In the genomic region with DNA sequence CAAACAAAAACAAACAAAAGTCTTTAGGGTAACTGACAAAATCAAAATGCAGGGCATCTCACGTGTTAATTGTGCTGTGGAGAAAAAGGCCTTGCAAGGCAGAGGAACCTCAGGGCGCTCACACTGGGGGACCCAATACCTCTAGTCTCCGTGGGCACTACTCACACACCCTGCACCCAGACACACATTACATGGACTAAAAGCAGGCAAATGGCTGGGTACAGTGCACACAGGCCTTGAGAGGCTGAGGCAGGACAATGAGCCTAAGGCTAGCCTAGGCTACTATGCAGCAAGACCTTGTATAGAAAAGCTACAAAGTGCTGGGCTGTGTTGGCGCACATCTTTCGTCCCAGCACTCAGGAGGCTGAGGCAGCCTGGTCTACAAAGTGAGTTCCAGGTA, we compare ENCODE assay signal across 17 mouse cellular contexts.
"Had no signal": no experiment of that assay in that cellular context is flagged by ENCODE, and none has a peak within 500 bp of the region (broad histone marks: within the 10 kb centered on the region; RNA-seq: fewer than 3 reads in every experiment).

No protein-coding gene starts in this region.

- H3K27ac ChIP-seq: limb, embryonic 10.5 days; limb, embryonic 13.5 days; liver, embryonic 13.5 days; macrophage; midbrain, embryonic 12.5 days had no signal

- H3K4me2 ChIP-seq: limb, embryonic 13.5 days; liver, embryonic 13.5 days; lung, embryonic 14.5 days; midbrain, embryonic 12.5 days had no signal

- H3K27me3 ChIP-seq: limb, embryonic 13.5 days; liver, embryonic 13.5 days; midbrain, embryonic 12.5 days had no signal

- ATAC-seq: lung, postnatal 0 days; midbrain, embryonic 16.5 days had no signal

- H3K9me3 ChIP-seq: limb, embryonic 10.5 days; limb, embryonic 13.5 days; liver, embryonic 13.5 days; midbrain, embryonic 12.5 days had no signal

- H3K4me3 ChIP-seq: limb, embryonic 10.5 days; limb, embryonic 13.5 days; liver, embryonic 13.5 days; midbrain, embryonic 12.5 days had no signal

- DNase-seq: kidney, adult 18-20 months; kidney, adult 9 months; kidney, postnatal 10 days; kidney, postnatal 36 days; layer of hippocampus, postnatal 36 days; liver; liver, embryonic 13.5 days; lung, embryonic 14.5 days; right cerebral cortex, postnatal 25 days; thymus, adult 18-20 months; thymus, postnatal 36 days had no signal

- H3K4me1 ChIP-seq: limb, embryonic 10.5 days; limb, embryonic 13.5 days; liver, embryonic 13.5 days; midbrain, embryonic 12.5 days had no signal

- H3K9ac ChIP-seq: limb, embryonic 13.5 days; liver, embryonic 13.5 days; lung, embryonic 14.5 days; midbrain, embryonic 12.5 days had no signal
